In the genomic region with DNA sequence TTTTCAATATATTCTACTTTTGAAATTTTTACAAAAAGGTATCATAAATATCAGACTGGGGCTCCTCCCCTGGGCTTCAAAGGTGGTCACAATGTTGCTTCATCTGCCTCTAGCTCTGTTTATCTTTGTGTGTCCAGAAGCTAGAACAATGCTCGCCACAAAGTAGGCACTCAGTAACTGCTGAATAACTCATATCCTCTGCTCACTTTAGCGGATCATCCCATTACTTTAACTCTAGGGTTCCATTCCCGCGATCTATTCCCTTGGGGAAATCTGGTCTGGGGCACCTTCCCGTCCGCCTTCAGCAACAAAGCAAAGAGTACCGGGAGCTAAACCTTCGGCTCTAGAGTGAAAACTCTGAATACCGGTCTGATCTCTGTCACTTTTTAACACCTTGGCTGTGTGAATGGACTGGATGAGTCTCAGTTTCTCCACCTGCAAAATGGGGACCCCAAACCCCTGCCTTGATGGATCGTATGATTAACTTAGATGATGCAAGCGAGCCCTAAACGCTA, we compare ENCODE assay signal across 8 mouse cellular contexts. TPM values are rescaled to one million over a fixed set of nuclear protein-coding genes. Genes with fewer than 3 reads are reported as not detected.
A peak's percentile ranks its signal among the peaks of the same experiment; 100 is the strongest.
DNase-seq lines count a peak whose midpoint lies in the region; ATAC-seq and TF ChIP-seq lines count a peak whose summit lies in the region.

No protein-coding gene starts in this region.

- peak overlapping the region; percentile 61 for H3K27ac ChIP-seq in liver, adult 2 months (replicated peaks; ENCODE audit: insufficient read depth, low read depth, low read length)
- H3K27ac ChIP-seq in stomach, postnatal 0 days (replicated peaks), result peak overlapping the region; percentile 95; the same call in 1 of the 2 replicates

- no peaks in the 10 kb centered on the region for H3K27me3 ChIP-seq in megakaryocyte, embryonic 14.5 days (replicated peaks)
- no peaks in the 10 kb centered on the region for H3K27me3 ChIP-seq in erythroblast, embryonic 14.5 days (ENCODE audit: control insufficient read depth)
- H3K27me3 ChIP-seq in liver, adult 2 months (ENCODE audit: control insufficient read depth, insufficient read depth, low read length), result no peaks in the 10 kb centered on the region
- no peaks in the 10 kb centered on the region for H3K27me3 ChIP-seq in stomach, postnatal 0 days (ENCODE audit: control insufficient read depth, insufficient read depth, low read length)

- DNase-seq in liver, adult 2 months (ENCODE audit: extremely low read depth, low read depth, low spot score), result peak; percentile 22
- no peak for DNase-seq in stomach, postnatal 0 days (ENCODE audit: low spot score)
- DNase-seq in thymus, postnatal 25 days, result no peak
- no peak for DNase-seq in right cerebral cortex, adult 2 months (ENCODE audit: low spot score in 2 of 2)
- DNase-seq in urinary bladder, postnatal 14 days (ENCODE audit: low spot score), result no peak

- no peak for ATAC-seq in megakaryocyte, adult 5-6 weeks (ENCODE audit: poor library complexity, severe bottlenecking)
- no peak for ATAC-seq in stomach, postnatal 0 days (ENCODE audit: low FRiP score, low TSS enrichment)

- peaks cover 9% of the 10 kb centered on the region; the same call in 1 of the 2 replicates for H3K79me2 ChIP-seq in liver, adult 2 months (ENCODE audit: control insufficient read depth, insufficient read depth, low read length)

- TF ChIP-seq CTCF in liver, adult 2 months (IDR thresholded peaks at IDR 0.05; ENCODE audit: low read depth, low read length), result no peak
- TF ChIP-seq CTCF in stomach, postnatal 0 days (IDR thresholded peaks at IDR 0.05; ENCODE audit: low read depth), result no peak

- TF ChIP-seq POLR2A in liver, adult 2 months (IDR thresholded peaks at IDR 0.05; ENCODE audit: extremely low read depth, insufficient read depth, low read length), result no peak

- under 1% methylated on average over 12 of the region's 12 CpGs for WGBS in liver, adult 2 months
- 1% methylated on average over 12 of the region's 12 CpGs for WGBS in stomach, postnatal 0 days

- peaks cover 17% of the 10 kb centered on the region for H3K4me1 ChIP-seq in megakaryocyte, embryonic 14.5 days
- H3K4me1 ChIP-seq in erythroblast, embryonic 14.5 days (ENCODE audit: control insufficient read depth), result peaks cover 23% of the 10 kb centered on the region
- peaks cover 4% of the 10 kb centered on the region; the same call in 1 of the 2 replicates for H3K4me1 ChIP-seq in liver, adult 2 months (ENCODE audit: control insufficient read depth, insufficient read depth, low read length)
- no peaks in the 10 kb centered on the region for H3K4me1 ChIP-seq in stomach, postnatal 0 days (replicated peaks; ENCODE audit: control insufficient read depth, insufficient read depth)

- H3K4me3 ChIP-seq in megakaryocyte, embryonic 14.5 days (replicated peaks), result peak overlapping the region; percentile 97
- H3K4me3 ChIP-seq in erythroblast, embryonic 14.5 days (replicated peaks), result peak overlapping the region; percentile 90
- H3K4me3 ChIP-seq in liver, adult 2 months (ENCODE audit: insufficient read depth, low read depth, low read length), result peak overlapping the region; percentile 77
- peak overlapping the region; percentile 80 for H3K4me3 ChIP-seq in stomach, postnatal 0 days (ENCODE audit: low read depth, low read length)

- TF ChIP-seq EP300 in stomach, postnatal 0 days (optimal IDR thresholded peaks at IDR 0.05), result no peak

- peaks cover 35% of the 10 kb centered on the region for H3K36me3 ChIP-seq in megakaryocyte, embryonic 14.5 days (replicated peaks; ENCODE audit: low read length)
- H3K36me3 ChIP-seq in erythroblast, embryonic 14.5 days (ENCODE audit: control insufficient read depth), result peaks cover 36% of the 10 kb centered on the region
- peaks cover 24% of the 10 kb centered on the region for H3K36me3 ChIP-seq in liver, adult 2 months (ENCODE audit: control insufficient read depth, insufficient read depth, low read length)
- H3K36me3 ChIP-seq in stomach, postnatal 0 days (ENCODE audit: control insufficient read depth, insufficient read depth, low read length), result peaks cover 23% of the 10 kb centered on the region

- no peaks in the 10 kb centered on the region for H3K9me3 ChIP-seq in megakaryocyte, embryonic 14.5 days
- H3K9me3 ChIP-seq in erythroblast, embryonic 14.5 days (ENCODE audit: control insufficient read depth, low read length), result no peaks in the 10 kb centered on the region
- H3K9me3 ChIP-seq in stomach, postnatal 0 days (ENCODE audit: control insufficient read depth, low read length), result no peaks in the 10 kb centered on the region

- peak overlapping the region; percentile 92 for H3K9ac ChIP-seq in liver, adult 2 months (ENCODE audit: low read depth, low read length)
- peak overlapping the region; percentile 70 for H3K9ac ChIP-seq in stomach, postnatal 0 days (ENCODE audit: low read length)

- peak overlapping the region; percentile 71 for H3K4me2 ChIP-seq in stomach, postnatal 0 days (replicated peaks; ENCODE audit: low read depth)

RNA-seq across cellular contexts. Expression of a gene that starts 0.8 kb away (rescaled TPM):
- 11.3 and 18.7 TPM in 2 replicates for polyA plus RNA-seq in megakaryocyte, embryonic 14.5 days (2012; ENCODE audit: insufficient read depth, low replicate concordance)
- 11.0 and 14.2 TPM in 2 replicates for total RNA-seq in megakaryocyte, adult 5-6 weeks (2015)
- total RNA-seq in megakaryocyte, adult 5-6 weeks (2017), result 29.1 and 34.3 TPM in 2 replicates
- polyA plus RNA-seq in erythroblast, embryonic 14.5 days (2012), result 2.6 and 3.3 TPM in 2 replicates
- 10.5 and 14.2 TPM in 2 replicates for total RNA-seq in liver, adult 2 months (2014; rRNA removed)
- 10.9 and 15.3 TPM in 2 replicates for polyA plus RNA-seq in liver, adult 2 months (2012; rRNA removed)
- polyA plus RNA-seq in stomach, postnatal 0 days (2015; fragmentation: Nextera tagmentation; extraction: Ambion mirVana), result 14.4 and 14.6 TPM in 2 replicates

RNA-seq across cellular contexts. Expression of a gene that starts 44.3 kb away (rescaled TPM):
- polyA plus RNA-seq in megakaryocyte, embryonic 14.5 days (2012; ENCODE audit: insufficient read depth, low replicate concordance), result 6.7 and 17.4 TPM in 2 replicates
- total RNA-seq in megakaryocyte, adult 5-6 weeks (2015), result 5.3 and 7.3 TPM in 2 replicates
- total RNA-seq in megakaryocyte, adult 5-6 weeks (2017), result 6.6 and 7.2 TPM in 2 replicates
- polyA plus RNA-seq in erythroblast, embryonic 14.5 days (2012), result 0.70 and 0.85 TPM in 2 replicates
- 27.9 and 38.3 TPM in 2 replicates for total RNA-seq in liver, adult 2 months (2014; rRNA removed)
- polyA plus RNA-seq in liver, adult 2 months (2012; rRNA removed), result 44.9 and 47.5 TPM in 2 replicates
- polyA plus RNA-seq in stomach, postnatal 0 days (2015; fragmentation: Nextera tagmentation; extraction: Ambion mirVana), result 3.0 and 3.2 TPM in 2 replicates
